Mouse (Mus musculus) natural killer cell, adult 2 months (primary cell): ENCODE measurements around the gene Tapbp.
A peak's percentile ranks its signal among the peaks of the same experiment; 100 is the strongest.

Experiments used
- DNase-seq, 2 experiments: peaks; one replicate each; pipeline ENCODE4 v3.0.0; 2022; ENCODE audit warnings: low spot score in 2 of 2

Gene Tapbp

GRCm38 (mm10) chr17:33920282-33921097 lies 4.8 kb downstream of the Tapbp start:
- peak; percentile 82 to 86 for DNase-seq

GRCm38 (mm10) chr17:33921361-33921760 lies 5.7 kb downstream of the Tapbp start:
- DNase-seq: no peak

GRCm38 (mm10) chr17:33924577-33925283 lies 9.0 kb downstream of the Tapbp start:
- peak; percentile 58 to 76 for DNase-seq

DNA sequence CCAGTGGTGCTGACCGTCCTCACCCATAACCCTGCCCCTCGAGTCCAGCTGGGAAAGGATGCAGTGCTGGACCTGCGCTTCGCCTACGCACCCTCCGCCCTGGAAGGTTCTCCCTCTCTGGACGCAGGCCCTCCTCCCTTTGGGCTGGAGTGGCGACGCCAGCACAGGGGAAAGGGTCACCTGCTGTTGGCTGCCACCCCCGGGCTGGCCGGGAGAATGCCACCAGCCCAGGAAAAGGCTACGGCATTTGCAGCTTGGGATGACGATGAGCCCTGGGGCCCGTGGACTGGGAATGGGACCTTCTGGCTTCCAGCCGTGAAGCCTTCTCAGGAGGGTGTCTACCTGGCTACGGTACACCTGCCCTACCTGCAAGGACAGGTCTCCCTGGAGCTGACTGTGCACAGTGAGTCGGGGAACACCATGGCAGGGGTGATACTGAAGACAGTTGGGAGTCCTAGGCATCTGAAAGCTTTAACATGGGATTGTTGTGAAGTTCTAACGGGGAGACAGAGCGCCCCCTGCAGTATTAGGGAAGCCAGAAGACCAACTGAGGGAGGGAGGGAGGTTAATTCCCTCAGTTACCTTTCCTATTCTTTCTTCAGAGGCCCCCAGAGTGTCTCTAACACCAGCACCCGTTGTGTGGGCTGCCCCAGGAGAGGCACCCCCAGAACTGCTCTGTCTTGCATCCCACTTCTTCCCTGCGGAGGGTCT lies 9.9 kb downstream of the Tapbp start:
- no peak for DNase-seq

- no peak for DNase-seq
Observed at GRCm38 (mm10) chr17:33926207-33926932, 10.7 kb downstream of the Tapbp start.

- DNase-seq: no peak
Observed at GRCm38 (mm10) chr17:33928251-33928947, 12.7 kb downstream of the Tapbp start.

GRCm38 (mm10) chr17:33929371-33930279 lies 13.9 kb downstream of the Tapbp start, which contains the start of gene Rgl2:
TSS of gene Rgl2 (plus strand) at chr17:33929543.
- peak; percentile 89 to 93 for DNase-seq

GRCm38 (mm10) chr17:33930280-33931158 lies 14.8 kb downstream of the Tapbp start:
- DNase-seq: no peak

- no peak for DNase-seq
Observed at GRCm38 (mm10) chr17:33931159-33931866, 15.6 kb downstream of the Tapbp start.

DNA sequence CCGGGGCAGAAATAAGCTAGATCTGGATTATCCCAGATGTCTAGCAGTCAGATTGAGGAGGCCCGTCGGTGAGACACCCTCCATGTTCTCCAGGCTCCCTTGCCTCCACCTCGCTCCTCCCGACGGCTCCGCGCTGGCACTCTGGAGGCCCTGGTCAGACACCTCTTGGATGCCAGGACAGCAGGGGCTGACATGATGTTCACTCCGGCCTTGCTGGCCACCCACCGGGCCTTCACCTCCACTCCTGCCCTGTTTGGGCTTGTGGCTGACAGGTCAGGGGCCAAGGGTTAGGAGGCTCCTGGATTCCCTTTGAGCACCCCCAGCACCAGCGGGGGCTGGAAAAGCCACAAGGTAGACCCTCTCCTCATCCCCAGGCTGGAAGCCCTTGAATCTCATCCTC lies 16.2 kb downstream of the Tapbp start:
- DNase-seq: no peak

DNA sequence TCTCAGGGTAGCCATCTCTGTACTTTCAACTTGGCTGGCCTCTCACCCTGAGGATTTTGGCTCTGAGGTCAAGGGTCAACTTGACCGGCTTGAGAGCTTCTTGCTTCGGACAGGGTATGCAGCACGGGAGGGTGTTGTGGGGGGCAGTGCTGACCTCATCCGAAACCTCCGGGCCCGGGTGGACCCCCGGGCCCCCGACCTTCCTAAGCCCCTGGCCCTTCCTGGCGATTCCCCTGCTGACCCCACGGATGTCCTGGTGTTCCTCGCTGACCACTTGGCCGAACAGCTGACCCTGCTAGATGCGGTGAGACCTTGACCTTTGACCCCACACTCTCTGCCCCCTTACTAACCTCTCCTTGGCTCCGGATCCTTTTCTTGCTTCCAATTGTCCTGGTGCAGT lies 16.7 kb downstream of the Tapbp start:
- DNase-seq: no peak

- DNase-seq: no peak
Observed at GRCm38 (mm10) chr17:33932970-33933369, 17.3 kb downstream of the Tapbp start.

- no peak for DNase-seq
Observed at GRCm38 (mm10) chr17:33935422-33936055, 19.8 kb downstream of the Tapbp start.

GRCm38 (mm10) chr17:33936993-33937392 lies 21.3 kb downstream of the Tapbp start:
- no peak for DNase-seq

DNA sequence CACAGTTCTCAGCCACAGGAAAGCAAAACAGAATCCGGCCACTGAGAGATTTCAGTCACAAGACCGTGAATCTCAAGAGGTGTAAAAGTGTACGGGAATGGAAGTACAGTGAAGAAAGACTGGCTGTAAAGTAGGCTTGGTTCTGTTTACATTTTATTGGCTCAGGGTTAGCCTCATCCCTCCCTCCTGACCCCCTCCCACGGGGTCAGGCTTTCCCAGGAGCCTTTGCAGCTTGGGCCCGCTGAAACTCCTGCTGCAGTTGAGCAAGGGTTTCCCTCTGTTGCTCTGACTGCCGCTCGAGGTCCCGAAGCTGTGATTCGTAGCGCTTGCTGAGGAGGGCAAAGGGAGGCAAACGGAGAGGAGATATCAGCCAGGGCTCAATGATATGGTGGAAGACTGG lies 23.1 kb downstream of the Tapbp start:
- no peak for DNase-seq

DNA sequence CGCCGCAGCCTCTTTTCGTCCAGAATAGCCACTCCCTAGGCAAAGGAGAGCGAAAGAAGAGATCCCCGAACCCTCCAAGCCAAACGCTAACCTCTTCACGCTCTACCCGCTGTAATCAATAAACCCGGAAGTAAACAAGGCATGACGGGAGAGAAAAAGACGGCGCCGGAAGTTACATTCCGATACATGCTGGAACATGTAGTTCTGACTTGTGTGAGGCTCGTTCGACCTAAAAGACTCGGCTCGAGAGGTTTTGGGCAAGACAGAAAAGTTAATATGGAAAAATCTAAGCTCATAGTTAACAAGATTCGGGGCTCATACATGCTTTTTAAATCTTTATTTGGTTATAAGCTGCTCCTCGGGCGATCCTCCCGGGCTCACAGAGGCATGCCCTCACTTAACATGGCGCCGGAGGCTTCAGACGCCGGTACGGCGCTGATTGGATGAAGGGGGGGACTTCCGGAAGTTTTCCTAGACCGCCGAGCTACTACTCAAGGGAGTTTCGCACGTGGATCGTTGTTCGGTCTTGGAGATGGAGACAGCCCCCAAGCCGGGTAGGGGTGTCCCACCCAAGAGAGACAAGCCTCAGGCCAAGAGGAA lies 24.6 kb downstream of the Tapbp start, which contains the start of the genes Pfdn6 and Wdr46:
Gene Pfdn6 (minus strand): TSS at position 138 of the 600 bp plus-strand sequence.
Gene Wdr46 (plus strand): TSS at position 455 of the 600 bp plus-strand sequence.
- peak; percentile 80 to 82 for DNase-seq

GRCm38 (mm10) chr17:33940981-33941380 lies 25.3 kb downstream of the Tapbp start:
- no peak for DNase-seq
